Mouse (Mus musculus): Measurements from ENCODE around the gene Il27.

DNA sequence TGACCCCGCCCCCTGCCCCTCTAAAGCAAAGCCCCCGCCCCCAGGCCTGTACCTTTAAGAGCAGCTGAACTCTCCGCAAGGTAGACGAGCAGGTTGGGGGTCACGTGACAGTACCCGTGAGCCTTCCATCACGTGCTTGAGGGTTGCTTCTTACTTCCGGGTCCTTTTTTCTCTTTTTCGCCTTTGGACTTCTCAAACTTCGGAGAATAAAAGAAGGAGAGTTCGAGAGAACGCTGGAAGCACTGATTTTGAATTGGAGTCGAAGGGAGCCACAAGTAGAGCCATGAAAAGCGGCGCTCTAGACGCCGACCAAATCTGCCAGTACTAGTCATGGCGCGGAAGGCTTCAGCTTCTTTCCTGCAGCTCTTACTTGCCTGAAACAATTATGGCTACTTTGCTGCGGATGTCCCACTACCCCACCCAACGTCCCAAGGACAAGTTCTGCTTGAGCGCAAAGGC, 11.5 kb downstream of the Il27 start:
- peak; percentile 33; the same call in 1 of the 2 replicates for TF ChIP-seq POLR2A (IDR thresholded peaks at IDR 0.05; ENCODE audit: control insufficient read depth, low read depth, low read length)
- no peak for TF ChIP-seq CTCF (IDR thresholded peaks at IDR 0.05; ENCODE audit: control insufficient read depth, insufficient read depth, insufficient replicate concordance, low read depth, low read length)
